Mouse (Mus musculus) skeletal muscle tissue, adult 2 months (tissue): ENCODE results near the gene Eps8l3.

Experiments
- DNase-seq: peaks from one replicate; pipeline ENCODE4 v3.0.0-alpha.2; 2012; ENCODE audit warnings: low read depth, low spot score

Eps8l3 gene

DNA sequence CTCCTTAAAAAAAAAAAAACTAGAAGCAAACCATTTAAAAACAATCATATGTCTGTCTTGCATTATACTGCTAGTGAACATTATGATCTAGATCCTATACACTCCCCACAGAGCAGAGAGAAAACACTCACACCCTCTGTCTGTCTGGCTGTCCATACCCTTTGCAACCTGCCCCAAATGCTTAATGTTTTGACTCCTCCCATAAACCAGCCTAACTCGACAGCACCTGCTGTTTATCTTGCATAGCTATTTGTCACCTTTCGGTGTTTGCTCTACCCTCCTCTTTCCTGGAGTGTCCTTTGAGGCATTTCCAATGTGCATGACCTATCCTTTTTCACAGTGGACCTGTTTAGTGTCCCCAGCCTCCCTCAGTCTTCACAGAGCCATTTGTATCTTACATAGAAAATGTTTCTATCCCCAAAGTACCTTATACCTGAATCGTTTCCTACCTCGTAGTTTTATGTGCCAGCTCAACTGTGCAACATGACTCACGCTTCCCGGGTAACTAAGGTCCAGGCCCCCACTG, 18.2 kb downstream of the Eps8l3 start:
- DNase-seq, result no peak

GRCm38 (mm10) chr3:107895720-107896569, 18.9 kb downstream of the Eps8l3 start, which contains the start of gene Gstm5:
Gstm5 (plus strand) TSS chr3:107895821.
- peak; percentile 84 for DNase-seq

GRCm38 (mm10) chr3:107898691-107899090, 21.7 kb downstream of the Eps8l3 start:
- DNase-seq, result no peak

GRCm38 (mm10) chr3:107900955-107901673, 24.1 kb downstream of the Eps8l3 start:
- DNase-seq, result no peak

GRCm38 (mm10) chr3:107905942-107906341, 28.9 kb downstream of the Eps8l3 start:
- no peak for DNase-seq

- no peak for DNase-seq
These were observed 39.6 kb downstream of the Eps8l3 start for GRCm38 (mm10) chr3:107916674-107917073.

DNA sequence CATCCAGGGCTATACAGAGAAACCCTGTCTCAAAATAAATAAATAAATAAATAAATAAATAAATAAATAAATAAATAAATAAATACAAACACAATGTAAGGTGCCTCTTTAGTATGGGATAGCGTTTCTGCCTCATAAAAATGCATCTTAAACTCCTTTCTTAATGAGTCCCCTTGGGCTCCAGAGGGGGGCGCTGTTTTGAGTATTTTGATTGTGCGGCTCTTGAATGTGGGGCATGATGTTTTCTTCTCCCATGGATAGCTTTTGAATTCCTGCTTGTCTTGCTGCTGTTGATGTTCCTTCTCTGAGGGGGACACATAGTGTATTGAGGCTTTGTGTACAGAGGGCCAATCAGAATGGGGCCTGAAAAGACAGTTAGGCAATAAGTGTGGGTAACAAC, 40.1 kb downstream of the Eps8l3 start:
- no peak for DNase-seq

DNA sequence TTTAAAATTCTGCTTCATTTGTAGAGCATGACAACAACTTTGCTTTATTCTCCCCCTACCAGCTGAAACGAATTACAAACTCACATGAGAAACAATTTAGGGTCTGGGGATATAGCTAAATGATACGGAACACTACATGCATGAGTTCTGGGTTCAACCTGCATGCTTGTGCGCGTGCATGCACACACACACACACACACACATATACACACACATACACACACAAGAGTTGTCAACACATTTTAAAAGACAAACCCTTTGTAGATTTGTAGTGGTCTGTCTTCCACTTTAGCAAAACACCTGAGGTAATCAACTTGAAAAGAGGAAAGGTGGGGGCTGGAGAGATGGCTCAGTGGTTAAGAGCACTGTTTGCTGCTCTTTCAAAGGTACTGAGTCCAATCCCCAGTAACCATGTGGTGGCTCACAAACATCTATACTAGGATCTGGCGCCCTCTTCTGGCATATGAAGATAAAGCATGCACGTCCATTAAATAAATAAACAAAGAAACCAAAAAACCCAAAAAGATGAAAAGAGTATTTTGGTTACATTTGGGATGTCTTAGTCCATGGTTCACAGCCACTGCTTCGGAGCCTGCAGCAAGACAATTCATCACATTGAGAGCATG, 40.9 kb downstream of the Eps8l3 start:
- DNase-seq, result peak; percentile 40

DNA sequence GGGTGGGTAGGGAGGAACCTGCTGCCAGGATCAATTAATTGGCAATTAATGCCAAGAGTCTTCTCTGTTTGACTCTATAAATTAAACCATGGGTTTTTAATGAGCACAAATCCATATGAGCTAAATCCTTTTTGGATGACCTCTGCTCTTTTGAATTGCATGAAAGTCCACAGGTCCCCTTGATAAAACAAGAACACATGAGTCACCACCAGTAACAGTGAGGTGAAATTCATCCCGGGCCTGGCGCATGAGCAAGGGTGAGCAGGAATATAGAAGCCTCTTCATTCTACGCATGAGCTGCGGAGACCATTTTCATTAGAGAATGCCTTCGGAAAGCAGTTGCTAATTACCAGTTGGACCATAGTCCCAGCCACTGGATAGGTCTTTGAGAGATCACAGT, 43.3 kb downstream of the Eps8l3 start:
- no peak for DNase-seq

- DNase-seq, result no peak
These were observed 48.3 kb downstream of the Eps8l3 start for GRCm38 (mm10) chr3:107925335-107925734.

GRCm38 (mm10) chr3:107927841-107928240, 50.8 kb downstream of the Eps8l3 start:
- no peak for DNase-seq

DNA sequence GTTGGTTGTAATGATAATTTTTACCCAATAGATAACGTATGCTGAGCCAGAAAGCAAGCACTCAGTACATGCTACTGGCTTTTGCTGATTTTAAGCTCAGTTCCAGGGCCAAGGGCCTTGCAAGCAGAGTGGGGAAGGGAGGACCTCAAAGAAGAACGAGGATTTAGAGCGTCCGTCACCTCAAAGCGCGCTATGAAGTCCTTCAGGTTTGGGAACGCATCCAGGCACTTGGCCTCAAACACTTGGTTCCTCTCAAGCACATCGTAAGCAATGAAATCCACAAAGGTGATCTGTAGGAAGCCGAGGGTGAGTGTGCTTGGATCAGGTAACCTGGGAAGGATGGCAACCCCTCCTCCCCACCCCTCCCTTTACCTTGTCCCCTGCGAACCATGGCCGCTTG, 51.7 kb downstream of the Eps8l3 start:
- no peak for DNase-seq

GRCm38 (mm10) chr3:107929243-107929642, 52.2 kb downstream of the Eps8l3 start:
- no peak for DNase-seq

DNA sequence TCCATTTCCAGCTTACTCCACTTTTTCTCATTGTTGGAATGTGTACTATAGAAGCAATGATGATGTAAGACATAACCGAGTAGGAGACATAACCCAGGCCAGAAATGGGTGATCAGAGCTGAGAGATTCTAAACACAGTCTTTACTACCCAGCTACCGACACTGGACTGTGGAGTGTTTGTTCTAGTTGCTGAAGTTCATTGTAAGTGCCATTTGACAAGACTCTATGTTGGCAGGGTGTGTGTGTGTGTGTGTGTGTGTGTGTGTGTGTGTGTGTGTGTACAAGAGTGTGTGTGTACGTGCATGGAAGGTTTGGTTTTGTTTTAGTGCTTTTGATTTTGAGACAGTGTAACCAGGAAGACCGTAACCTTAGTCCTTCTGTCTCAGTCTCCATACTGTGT, 52.7 kb downstream of the Eps8l3 start:
- no peak for DNase-seq

- DNase-seq, result no peak
These were observed 54.1 kb downstream of the Eps8l3 start for GRCm38 (mm10) chr3:107931134-107931533.

GRCm38 (mm10) chr3:107931670-107932069, 54.6 kb downstream of the Eps8l3 start, which contains the start of gene Gstm7:
Gstm7 (minus strand) TSS chr3:107931817.
- peak; percentile 90 for DNase-seq

DNA sequence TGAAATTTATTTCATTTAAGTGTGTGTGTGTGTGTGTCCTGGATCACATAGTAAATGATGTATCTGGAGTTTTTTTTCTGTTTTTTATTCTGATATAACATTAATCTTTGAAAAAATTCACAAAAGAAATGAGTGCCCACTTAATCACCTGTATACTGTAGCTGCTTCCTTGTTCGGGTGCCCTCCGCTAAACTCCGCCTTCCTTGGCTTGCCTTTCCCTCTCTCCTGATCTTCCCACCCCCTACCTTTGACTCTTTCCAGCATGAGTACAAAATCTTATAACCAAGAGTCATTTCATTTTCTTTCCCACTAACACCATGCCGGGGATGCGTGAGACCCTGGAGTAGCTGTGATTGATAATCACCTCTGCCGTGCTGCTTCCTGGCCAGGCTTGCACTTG, 55.1 kb downstream of the Eps8l3 start:
- DNase-seq, result no peak

GRCm38 (mm10) chr3:107935268-107935667, 58.2 kb downstream of the Eps8l3 start:
- no peak for DNase-seq

DNA sequence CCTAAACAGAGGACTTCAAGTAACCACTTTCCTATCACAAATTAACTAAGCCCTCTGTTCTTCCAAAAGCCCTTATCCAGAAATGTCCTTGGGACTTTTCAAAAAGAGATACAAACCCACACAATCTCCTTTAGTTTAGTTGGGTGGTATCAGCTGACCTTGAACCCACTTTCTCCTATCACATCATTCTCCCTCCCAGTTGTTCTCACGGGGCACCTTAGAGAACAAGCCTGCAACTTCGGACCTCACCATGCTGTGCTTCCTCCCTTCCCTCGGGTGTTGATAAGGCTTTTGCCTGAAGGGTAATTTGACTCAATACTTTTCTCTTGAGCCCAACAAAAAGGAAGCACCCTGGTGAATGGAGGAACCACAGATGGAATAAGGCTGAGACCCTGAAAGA, 58.9 kb downstream of the Eps8l3 start:
- no peak for DNase-seq

GRCm38 (mm10) chr3:107939403-107939802, 62.4 kb downstream of the Eps8l3 start:
- peak; percentile 84 for DNase-seq

DNA sequence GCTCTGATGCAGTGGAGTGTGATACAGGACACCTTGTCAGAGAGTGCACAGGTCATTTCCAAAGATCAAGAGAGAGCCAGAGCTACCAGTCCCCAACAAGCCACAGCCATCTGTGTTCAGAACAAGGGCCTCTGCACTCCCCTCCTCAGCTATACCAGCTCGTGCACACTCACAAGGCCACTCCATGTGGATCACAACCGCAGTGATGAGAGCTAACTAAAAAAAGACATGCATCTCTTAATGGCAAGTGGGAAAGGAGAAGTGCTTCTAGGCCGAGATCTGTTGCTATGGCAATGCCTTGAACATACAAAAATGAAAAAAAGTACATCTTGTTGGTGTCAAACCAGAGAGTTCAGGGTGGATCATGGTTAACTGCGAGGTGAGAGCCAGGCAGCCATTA, 62.8 kb downstream of the Eps8l3 start:
- no peak for DNase-seq

DNA sequence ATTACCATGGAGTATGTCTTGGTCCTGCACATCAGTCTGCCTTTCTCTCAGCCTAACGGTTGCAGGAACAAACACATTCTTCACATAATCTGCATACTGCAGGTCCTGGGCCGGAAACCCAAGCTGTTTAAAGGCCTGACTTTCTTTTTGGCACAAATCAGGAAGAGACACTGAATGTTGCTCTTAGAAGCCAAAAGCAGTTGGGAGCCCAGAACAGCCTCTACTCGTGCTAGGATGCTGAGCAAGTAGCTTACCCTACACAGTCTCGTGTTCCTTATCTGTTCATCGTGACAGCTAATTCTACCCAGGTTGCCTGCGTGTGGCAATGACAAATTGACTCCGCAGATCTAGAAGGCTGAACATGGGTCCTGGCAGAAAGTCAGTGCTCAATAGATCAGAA, 63.5 kb downstream of the Eps8l3 start:
- no peak for DNase-seq
